Mouse (Mus musculus) CH12.LX (cell line): ENCODE data around the gene S100a10. TPM values are rescaled to one million over a fixed set of nuclear protein-coding genes. Genes with fewer than 3 reads are reported as not detected.
A peak's percentile ranks its signal among the peaks of the same experiment; 100 is the strongest.

Source experiments
- DNase-seq: peaks from one replicate; pipeline ENCODE4 v3.0.0-alpha.2; 2013; ENCODE audit errors: extremely low read depth
- H3K27ac ChIP-seq: 2 replicates; pipeline ENCODE4 v1.5.1; 2012; ENCODE audit warnings: low read depth, mild to moderate bottlenecking, control low read depth, moderate library complexity; ENCODE audit not compliant: insufficient read depth
- H3K27me3 ChIP-seq: replicated peaks from 2 replicates; pipeline ENCODE3; 2012; ENCODE audit warnings: inconsistent platforms
- H3K36me3 ChIP-seq, 2 experiments: replicated peaks in 1 of 2; 2 replicates each; pipeline versions ENCODE3 to v1.6.1; 2012; ENCODE audit warnings: inconsistent platforms in 1 of 2, low read length in 1 of 2, mild to moderate bottlenecking in 1 of 2, mixed read lengths in 1 of 2, moderate library complexity in 1 of 2; ENCODE audit not compliant: control insufficient read depth in 1 of 2, insufficient read depth in 1 of 2
- H3K4me1 ChIP-seq, 2 experiments: 2 replicates each; pipeline ENCODE4 v1.6.1; 2012; ENCODE audit warnings: inconsistent platforms in 1 of 2, moderate library complexity in 1 of 2; ENCODE audit not compliant: insufficient read depth in 2 of 2, control insufficient read depth in 1 of 2
- H3K4me2 ChIP-seq: 2 replicates; pipeline ENCODE4 v1.6.1; 2012; ENCODE audit warnings: low read depth, mild to moderate bottlenecking, control low read depth; ENCODE audit not compliant: poor library complexity, insufficient read depth, severe bottlenecking
- H3K4me3 ChIP-seq, 3 experiments: fragments of 150-350 bp in 1 of 3; sonication (generic) in 1 of 3; replicated peaks in 1 of 3; 2 replicates each; pipeline versions ENCODE3 to v1.5.1; 2011 to 2012; ENCODE audit warnings: low read depth in 2 of 3, low read length in 2 of 3, mild to moderate bottlenecking in 2 of 3, moderate library complexity in 2 of 3, control low read depth in 1 of 3, improper control_type of control experiment in 1 of 3, inconsistent platforms in 1 of 3, mixed read lengths in 1 of 3; ENCODE audit not compliant: poor library complexity in 1 of 3
- H3K79me2 ChIP-seq: replicated peaks from 2 replicates; pipeline ENCODE4 v1.6.1; 2012; ENCODE audit warnings: mild to moderate bottlenecking, moderate library complexity; ENCODE audit not compliant: control insufficient read depth, poor library complexity, insufficient read depth, severe bottlenecking; ENCODE audit errors: extremely low read depth
- H3K9ac ChIP-seq: 2 replicates; pipeline ENCODE4 v1.6.1; 2012; ENCODE audit warnings: low read depth, mild to moderate bottlenecking, control low read depth, moderate library complexity; ENCODE audit not compliant: insufficient read depth
- H3K9me3 ChIP-seq: replicated peaks from 2 replicates; pipeline ENCODE3; 2012; ENCODE audit warnings: low read length, inconsistent platforms, mixed read lengths
- BHLHE40 ChIP-seq: IDR thresholded peaks from 2 replicates; pipeline ENCODE4 v1.6.1; 2011; ENCODE audit warnings: mild to moderate bottlenecking, low read depth, low read length, improper control_type of control experiment
- CHD1 ChIP-seq: IDR thresholded peaks from 2 replicates; pipeline ENCODE4 v1.6.1; 2012; ENCODE audit warnings: low read depth, low read length, improper control_type of control experiment, inconsistent platforms
- CHD2 ChIP-seq: IDR thresholded peaks from 2 replicates; pipeline ENCODE4 v1.6.1; 2011; ENCODE audit warnings: low read length, improper control_type of control experiment
- CTCF ChIP-seq, 2 experiments: IDR thresholded peaks in 1 of 2; conservative IDR thresholded peaks in 1 of 2; 2 replicates each; pipeline ENCODE4 v1.5.1; 2011 to 2012; ENCODE audit warnings: low read depth in 2 of 2, low read length in 2 of 2, improper control_type of control experiment in 1 of 2, inconsistent platforms in 1 of 2, mild to moderate bottlenecking in 1 of 2, moderate library complexity in 1 of 2
- E2F4 ChIP-seq: IDR thresholded peaks from 2 replicates; pipeline ENCODE4 v1.6.1; 2011; ENCODE audit warnings: low read depth, low read length, improper control_type of control experiment; ENCODE audit not compliant: insufficient replicate concordance
- ELF1 ChIP-seq: IDR thresholded peaks from 2 replicates; pipeline ENCODE4 v1.6.1; 2014; ENCODE audit warnings: low read depth, mild to moderate bottlenecking, inconsistent platforms, low read length, improper control_type of control experiment
- EP300 ChIP-seq: IDR thresholded peaks from 2 replicates; pipeline ENCODE4 v1.6.1; 2011; ENCODE audit warnings: low read length, improper control_type of control experiment
- ETS1 ChIP-seq: conservative IDR thresholded peaks from 2 replicates; pipeline ENCODE4 v1.6.1; 2012; ENCODE audit warnings: low read depth, mild to moderate bottlenecking, inconsistent platforms, low read length, improper control_type of control experiment, moderate library complexity
- GABPA ChIP-seq: IDR thresholded peaks from 2 replicates; pipeline ENCODE4 v1.6.1; 2012; ENCODE audit warnings: low read depth, low read length, improper control_type of control experiment, inconsistent platforms; ENCODE audit not compliant: insufficient replicate concordance
- HCFC1 ChIP-seq: IDR thresholded peaks from 2 replicates; pipeline ENCODE4 v1.6.1; 2012; ENCODE audit warnings: low read depth, mild to moderate bottlenecking, inconsistent platforms, low read length, improper control_type of control experiment
- IRF4 ChIP-seq: IDR thresholded peaks from 2 replicates; pipeline ENCODE4 v1.6.1; 2014; ENCODE audit warnings: low read depth, mild to moderate bottlenecking, inconsistent platforms, low read length, improper control_type of control experiment
- JUN ChIP-seq: IDR thresholded peaks from 2 replicates; pipeline ENCODE4 v1.6.1; 2011; ENCODE audit warnings: low read depth, mild to moderate bottlenecking, low read length, improper control_type of control experiment, moderate library complexity; ENCODE audit not compliant: insufficient read depth
- JUND ChIP-seq: conservative IDR thresholded peaks from 2 replicates; pipeline ENCODE4 v1.6.1; 2011; ENCODE audit warnings: low read depth, low read length, improper control_type of control experiment
- KAT2A ChIP-seq: IDR thresholded peaks from 2 replicates; pipeline ENCODE4 v1.6.1; 2012; ENCODE audit warnings: low read length, improper control_type of control experiment, inconsistent platforms; ENCODE audit not compliant: insufficient replicate concordance
- MAFK ChIP-seq: IDR thresholded peaks from 2 replicates; pipeline ENCODE4 v1.6.1; 2011; ENCODE audit warnings: low read length, improper control_type of control experiment; ENCODE audit not compliant: insufficient replicate concordance
- MAX ChIP-seq: IDR thresholded peaks from 2 replicates; pipeline ENCODE4 v1.6.1; 2011; ENCODE audit warnings: low read length, improper control_type of control experiment
- MAZ ChIP-seq: IDR thresholded peaks from 2 replicates; pipeline ENCODE4 v1.6.1; 2012; ENCODE audit warnings: low read depth, mild to moderate bottlenecking, inconsistent platforms, low read length, improper control_type of control experiment, moderate library complexity
- MEF2A ChIP-seq: IDR thresholded peaks from 2 replicates; pipeline ENCODE4 v1.6.1; 2014; ENCODE audit warnings: low read depth, mild to moderate bottlenecking, inconsistent platforms, low read length, improper control_type of control experiment, borderline replicate concordance
- MXI1 ChIP-seq: IDR thresholded peaks from 2 replicates; pipeline ENCODE4 v1.6.1; 2011; ENCODE audit warnings: mild to moderate bottlenecking, low read depth, low read length, improper control_type of control experiment
- MYC ChIP-seq: IDR thresholded peaks from 2 replicates; pipeline ENCODE4 v1.6.1; 2011; ENCODE audit warnings: low read depth, mild to moderate bottlenecking, improper control_type of control experiment, low read length
- NELFE ChIP-seq: IDR thresholded peaks from 2 replicates; pipeline ENCODE4 v1.6.1; 2011; ENCODE audit warnings: low read depth, low read length, improper control_type of control experiment
- NRF1 ChIP-seq: IDR thresholded peaks from 2 replicates; pipeline ENCODE4 v1.6.1; 2014; ENCODE audit warnings: low read depth, mild to moderate bottlenecking, inconsistent platforms, low read length, improper control_type of control experiment, moderate library complexity
- PAX5 ChIP-seq: IDR thresholded peaks from 2 replicates; pipeline ENCODE4 v1.6.1; 2012; ENCODE audit warnings: low read length, inconsistent platforms, mixed read lengths
- POLR2A ChIP-seq: IDR thresholded peaks from 2 replicates; pipeline ENCODE4 v1.6.1; 2011; ENCODE audit warnings: low read depth, mild to moderate bottlenecking, improper control_type of control experiment, low read length
- POLR2AphosphoS2 ChIP-seq: IDR thresholded peaks from 2 replicates; pipeline ENCODE4 v1.6.1; 2011; ENCODE audit warnings: low read depth, low read length, improper control_type of control experiment
- RAD21 ChIP-seq: IDR thresholded peaks from 2 replicates; pipeline ENCODE4 v1.6.1; 2011; ENCODE audit warnings: low read depth, mild to moderate bottlenecking, low read length, improper control_type of control experiment, moderate library complexity
- RCOR1 ChIP-seq: conservative IDR thresholded peaks from 2 replicates; pipeline ENCODE4 v1.6.1; 2012; ENCODE audit warnings: low read depth, mild to moderate bottlenecking, inconsistent platforms, low read length, improper control_type of control experiment
- SIN3A ChIP-seq: IDR thresholded peaks from 2 replicates; pipeline ENCODE4 v1.6.1; 2012; ENCODE audit warnings: low read length, improper control_type of control experiment, inconsistent platforms
- SMC3 ChIP-seq: IDR thresholded peaks from 2 replicates; pipeline ENCODE4 v1.6.1; 2011; ENCODE audit warnings: low read depth, low read length, improper control_type of control experiment
- TBP ChIP-seq: conservative IDR thresholded peaks from 2 replicates; pipeline ENCODE4 v1.6.1; 2011; ENCODE audit warnings: low read depth, low read length, improper control_type of control experiment
- TCF12 ChIP-seq: IDR thresholded peaks from 2 replicates; pipeline ENCODE4 v1.6.1; 2014; ENCODE audit warnings: low read depth, mild to moderate bottlenecking, inconsistent platforms, low read length, improper control_type of control experiment
- UBTF ChIP-seq: IDR thresholded peaks from 2 replicates; pipeline ENCODE4 v1.6.1; 2012; ENCODE audit warnings: low read depth, mild to moderate bottlenecking, inconsistent platforms, low read length, improper control_type of control experiment, moderate library complexity
- USF1 ChIP-seq: IDR thresholded peaks from 2 replicates; pipeline ENCODE4 v1.6.1; 2014; ENCODE audit warnings: low read depth, mild to moderate bottlenecking, inconsistent platforms, low read length, improper control_type of control experiment
- USF2 ChIP-seq: conservative IDR thresholded peaks from 2 replicates; pipeline ENCODE4 v1.6.1; 2011; ENCODE audit warnings: low read depth, low read length, improper control_type of control experiment
- ZC3H11A ChIP-seq: IDR thresholded peaks from 2 replicates; pipeline ENCODE4 v1.6.1; 2012; ENCODE audit warnings: low read depth, mild to moderate bottlenecking, inconsistent platforms, low read length, improper control_type of control experiment
- ZKSCAN1 ChIP-seq: IDR thresholded peaks from 2 replicates; pipeline ENCODE4 v1.6.1; 2012; ENCODE audit warnings: low read depth, inconsistent platforms, low read length, improper control_type of control experiment, borderline replicate concordance
- ZMIZ1 ChIP-seq: IDR thresholded peaks from 2 replicates; pipeline ENCODE4 v1.6.1; 2012; ENCODE audit warnings: low read depth, mild to moderate bottlenecking, inconsistent platforms, low read length, improper control_type of control experiment
- ZNF384 ChIP-seq: IDR thresholded peaks from 2 replicates; pipeline ENCODE4 v1.6.1; 2012; ENCODE audit warnings: low read depth, low read length, improper control_type of control experiment, inconsistent platforms
- dilution Hi-C: fragments of 300-500 bp; cut with MboI; formaldehyde crosslinking; loops from 2 replicates; pipeline ENCODE4 v1.14.3; 2020; ENCODE audit warnings: low sequenced_read_pairs; ENCODE audit not compliant: extremely low pct_unique_long_range_greater_than_20kb, extremely low pct_ligation_motif_present
- in situ Hi-C: fragments of 300-500 bp; cut with MboI; formaldehyde crosslinking; loops from 3 replicates; pipeline ENCODE4 v1.14.3; 2019; ENCODE audit warnings: low sequenced_read_pairs, low pct_ligation_motif_present, low pct_unique_long_range_greater_than_20kb, mixed read lengths
- polyA plus RNA-seq: library from polyadenylated mRNA; unstranded; fragments of >175 nt; gene quantifications from 2 replicates; pipeline ENCODE4 v1.2.1, GENCODE M21; 2012; ENCODE audit warnings: low read depth; ENCODE audit not compliant: insufficient read length
- total RNA-seq, 2 experiments: library from RNA; depleted of rRNA; stranded (reverse); fragments of 300-350 nt in 1 of 2; fragments of >200 nt in 1 of 2; gene quantifications; 2 replicates each; pipeline ENCODE4 v1.2.3; 2012 to 2014

The S100a10 gene
- total and polyA plus RNA-seq, 3 experiments: 213 to 429 (median 352) TPM

- peak overlapping the region; percentile 81 for H3K9ac ChIP-seq
Observed at GRCm38 (mm10) chr3:93547749-93548540, 6.9 kb upstream of the S100a10 start.

More at GRCm38 (mm10) chr3:93547749-93548540, 6.9 kb upstream of the S100a10 start:
- in situ Hi-C loops: loop anchor here (5.0 kb wide), 1 partner anchor 54 kb away; no protein-coding TSS in a partner anchor
- H3K27me3 ChIP-seq: no peaks in the 10 kb centered on the region
- peak overlapping the region; percentile 86 for H3K4me2 ChIP-seq
- H3K9me3 ChIP-seq: peaks cover 4% of the 10 kb centered on the region
- TF ChIP-seq POLR2AphosphoS2 (0 out of 2 replicates have a peak, but pooled peaks have one; percentile 31), SIN3A (peak; percentile 89), RCOR1 (no peak; the same call in 1 of the 2 replicates), PAX5 (no peak), MYC (0 out of 2 replicates have a peak, but pooled peaks have one; percentile 45), MXI1 (peak; percentile 80), USF2 (no peak), MAZ (peak; percentile 16; the same call in 1 of the 2 replicates), MAX (peak; percentile 52; the same call in 1 of the 2 replicates), ZNF384 (no peak), NRF1 (no peak), TBP (peak; percentile 67; the same call in 1 of the 2 replicates), CHD2 (peak; percentile 56; the same call in 1 of the 2 replicates), TCF12 (peak; percentile 15; the same call in 1 of the 2 replicates), ELF1 (no peak; the same call in 1 of the 2 replicates), GABPA (no peak), EP300 (peak; percentile 63), MEF2A (peak; percentile 30; the same call in 1 of the 2 replicates), SMC3 (no peak), E2F4 (no peak), JUND (no peak), ETS1 (peak; percentile 8; the same call in 1 of the 2 replicates), CTCF (conservative IDR thresholded peaks at IDR 0.05 in 1 of 2, IDR thresholded peaks at IDR 0.05 in 1 of 2; ENCODE audit: low read depth in 2 of 2, low read length in 2 of 2) (no peak), ZKSCAN1 (no peak), UBTF (no peak), CHD1 (peak; percentile 93; the same call in 1 of the 2 replicates), MAFK (no peak), POLR2A (peak; percentile 63), HCFC1 (no peak), ZMIZ1 (no peak; the same call in 1 of the 2 replicates), USF1 (no peak), BHLHE40 (peak; percentile 26; the same call in 1 of the 2 replicates), ZC3H11A (no peak), IRF4 (no peak), NELFE (peak; percentile 39), JUN (no peak), RAD21 (no peak), KAT2A (no peak)
- peaks cover 16 to 54% of the 10 kb centered on the region in 2 experiments for H3K4me1 ChIP-seq
- no peaks in the 10 kb centered on the region for H3K79me2 ChIP-seq
- peak overlapping the region; percentile 94 for H3K27ac ChIP-seq
- peak overlapping the region in 2 of 3 experiments; percentile 6 to 35 for H3K4me3 ChIP-seq
- no peaks in the 10 kb centered on the region for H3K36me3 ChIP-seq
- dilution Hi-C loops: no loop called here
- DNase-seq: peak; percentile 70
